Mouse (Mus musculus) ovary, postnatal 36 days (tissue): ENCODE measurements at regions not wholly inside any gene's neighbourhood (a gene's known extent, or its start where the extent isn't known, plus 50 kb on each side); places are given as distances from the start of the nearest gene placed in this dataset.

ENCODE experiments used
- DNase-seq: peaks from one replicate; pipeline ENCODE4 v3.0.0; 2022; ENCODE audit warnings: low spot score, mixed read lengths

DNA sequence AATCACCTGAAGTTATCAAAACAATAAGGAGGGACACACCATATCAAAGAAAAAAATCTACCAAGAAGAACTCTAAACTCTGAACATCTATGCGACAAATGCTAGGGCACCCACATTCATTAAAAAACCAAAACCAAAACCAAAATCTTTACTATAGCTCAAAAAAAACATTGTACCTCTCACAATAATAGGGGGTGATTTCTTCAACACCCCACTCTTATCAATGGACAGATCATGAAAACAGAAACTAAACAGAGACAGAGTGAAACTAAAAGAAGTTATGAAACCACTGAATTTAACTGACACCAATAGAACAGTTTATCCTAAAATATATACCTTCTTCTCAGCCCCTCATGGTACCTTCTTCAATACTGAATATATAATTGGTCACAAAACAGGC is 1314.5 kb upstream of the Gm7489 start:
- DNase-seq: no peak

DNA sequence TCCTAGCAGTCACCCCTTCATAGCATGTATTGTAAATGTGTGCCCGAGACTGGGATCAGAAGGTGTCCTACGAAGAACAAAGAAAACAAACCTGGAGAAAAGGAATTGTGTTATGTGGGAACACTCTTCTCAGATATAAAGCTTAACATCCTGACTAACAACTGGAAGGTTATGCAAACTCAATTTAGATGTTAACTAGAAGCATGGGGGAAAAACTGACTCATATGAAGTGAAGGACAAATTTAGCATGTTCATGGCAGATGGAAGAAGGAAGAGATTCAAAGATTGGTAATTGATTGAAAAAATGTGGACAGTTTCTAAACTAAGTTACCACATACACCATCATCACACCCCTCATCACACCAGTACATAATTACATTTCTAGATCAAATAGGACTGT is 1307.1 kb upstream of the Gm7489 start:
- no peak for DNase-seq

GRCm38 (mm10) chr15:52589391-52589790 is 1295.3 kb upstream of the Gm7489 start:
- DNase-seq: no peak

- DNase-seq: no peak
These were observed 1285.2 kb upstream of the Gm7489 start for GRCm38 (mm10) chr15:52599511-52599910.

DNA sequence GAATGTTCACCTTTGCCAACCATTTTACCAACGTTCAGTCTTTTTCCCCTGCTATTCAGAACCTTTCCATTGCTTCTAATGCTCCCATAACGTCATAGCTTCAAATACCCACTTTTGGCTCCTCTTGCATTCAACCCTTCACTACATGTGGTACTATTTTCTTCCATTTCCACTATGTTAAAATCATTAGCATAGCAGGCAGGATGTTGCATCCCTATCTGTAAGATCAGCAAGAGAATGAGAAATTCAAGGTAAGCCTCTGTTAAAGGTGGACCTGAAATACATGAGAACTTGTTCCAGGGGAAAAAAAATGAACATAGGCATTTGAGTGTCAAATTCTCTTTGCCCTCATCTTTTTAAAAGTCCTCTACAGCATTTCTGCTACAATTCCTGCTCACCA is 1284.7 kb upstream of the Gm7489 start:
- no peak for DNase-seq

DNA sequence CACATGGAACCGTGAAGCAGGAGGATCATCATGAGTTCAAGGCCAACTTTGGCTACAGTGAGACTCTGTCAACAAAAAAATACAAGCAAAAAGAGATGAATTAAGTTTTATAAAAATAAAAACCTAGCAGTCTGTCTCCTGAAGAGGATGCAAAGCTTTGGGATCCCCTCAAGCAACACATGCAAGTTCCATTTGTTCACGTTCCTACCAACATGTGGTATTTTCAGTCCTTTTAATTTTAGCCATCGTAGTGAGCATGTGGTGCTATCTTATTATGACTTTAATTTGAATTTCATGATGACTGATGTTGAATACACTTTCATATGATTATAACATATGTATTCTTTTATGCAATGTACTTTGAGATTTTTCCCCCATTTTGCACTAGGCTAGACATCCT is 1244.9 kb upstream of the Gm7489 start:
- DNase-seq: no peak

DNA sequence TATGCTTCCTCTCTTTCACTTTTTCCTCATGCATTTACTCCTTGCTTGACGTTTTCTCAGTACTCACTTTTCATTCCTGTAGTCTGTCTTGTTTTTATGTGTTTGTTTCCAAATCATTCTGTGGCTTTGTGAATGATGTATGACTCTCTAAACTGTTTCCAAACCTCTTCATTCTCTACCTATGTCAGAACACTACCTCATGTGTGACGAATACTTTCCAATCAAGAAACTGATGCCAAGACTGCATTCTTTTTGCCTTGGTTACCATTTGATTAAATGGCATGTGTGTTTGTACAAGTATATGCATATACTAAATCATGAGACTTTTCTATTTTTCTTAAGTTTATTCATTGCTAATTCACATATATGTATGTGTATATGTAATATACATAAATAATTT is 1238.7 kb upstream of the Gm7489 start:
- DNase-seq: no peak

DNA sequence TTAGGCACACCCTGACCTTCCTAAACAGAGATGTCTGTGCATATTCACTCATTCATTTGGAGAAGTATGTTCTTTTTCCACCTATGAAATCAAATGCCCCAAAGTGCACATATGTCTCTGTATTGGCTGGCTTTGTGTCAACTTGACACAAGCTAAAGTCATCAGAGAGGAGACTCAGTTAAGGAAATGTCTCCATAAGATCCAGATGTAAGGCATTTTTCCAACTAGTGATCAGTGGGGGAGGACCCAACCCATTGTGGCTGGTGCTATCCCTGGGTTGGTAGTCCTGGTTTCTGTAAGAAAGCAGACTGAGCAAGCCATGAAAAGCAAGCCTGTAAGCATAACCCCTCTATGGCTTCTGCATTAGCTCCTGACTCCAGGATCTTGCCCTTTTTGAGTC is 1226.8 kb upstream of the Gm7489 start:
- DNase-seq: no peak
